Mouse (Mus musculus) cerebellum, adult 2 months (tissue): ENCODE measurements around the gene Tbx5.

Source experiments
- CTCF ChIP-seq: fragments of 200-500 bp; IDR thresholded peaks from 2 replicates; pipeline ENCODE4 v1.5.1; 2011; ENCODE audit warnings: low read depth, mild to moderate bottlenecking, control low read depth, low read length, moderate library complexity, borderline replicate concordance; ENCODE audit not compliant: insufficient read depth
- POLR2A ChIP-seq: fragments of 200-500 bp; IDR thresholded peaks from 2 replicates; pipeline ENCODE4 v1.6.1; 2011; ENCODE audit warnings: low read length, control low read depth, borderline replicate concordance; ENCODE audit not compliant: insufficient read depth

- TF ChIP-seq POLR2A (no peak), CTCF (no peak)
These were observed 34.2 kb upstream of the Tbx5 start for GRCm38 (mm10) chr5:119798261-119798660.
